Mouse (Mus musculus): ENCODE measurements at regions not wholly inside any gene's neighbourhood (a gene's known extent, or its start where the extent isn't known, plus 50 kb on each side); places are given as distances from the start of the nearest gene placed in this dataset.
"Not testable (repeated sequence)": the region's sequence is repeated elsewhere in the genome, so short reads cannot be mapped to it uniquely, and the experiment has no call there.

- Histone ChIP-seq H3K4me3 (ENCODE audit: low read depth, low read length) (no peak overlapping the region), H3K4me2 (ENCODE audit: low read depth, low read length, severe bottlenecking) (no peak overlapping the region), H3K27ac (ENCODE audit: low read depth, low read length) (no peak overlapping the region), H3K9ac (ENCODE audit: low read length) (no peak overlapping the region), H3K4me1 (replicated peaks; ENCODE audit: control insufficient read depth, insufficient read depth, low read length) (no peaks in the 10 kb centered on the region), H3K27me3 (ENCODE audit: control insufficient read depth, insufficient read depth, low read length) (no peaks in the 10 kb centered on the region), H3K36me3 (ENCODE audit: control insufficient read depth, insufficient read depth, low read length) (no peaks in the 10 kb centered on the region), H3K9me3 (ENCODE audit: control insufficient read depth, low read length) (no peaks in the 10 kb centered on the region)
- no peak for DNase-seq (ENCODE audit: low spot score)
- WGBS: 78% methylated on average over 3 of the region's 3 CpGs
- no peak for ATAC-seq (replicated peaks; ENCODE audit: low FRiP score)
Observed at GRCm38 (mm10) chr4:51868250-51868649, 570.8 kb upstream of the Smc2 start.

GRCm38 (mm10) chr4:51868716-51869115 lies 570.3 kb upstream of the Smc2 start:
- not testable (repeated sequence) for H3K4me1 ChIP-seq (replicated peaks; ENCODE audit: control insufficient read depth, insufficient read depth, low read length); H3K4me2 ChIP-seq (ENCODE audit: low read depth, low read length, severe bottlenecking); ATAC-seq (replicated peaks; ENCODE audit: low FRiP score); H3K4me3 ChIP-seq (ENCODE audit: low read depth, low read length); H3K27me3 ChIP-seq (ENCODE audit: control insufficient read depth, insufficient read depth, low read length); H3K36me3 ChIP-seq (ENCODE audit: control insufficient read depth, insufficient read depth, low read length); DNase-seq (ENCODE audit: low spot score); H3K9ac ChIP-seq (ENCODE audit: low read length); H3K27ac ChIP-seq (ENCODE audit: low read depth, low read length); H3K9me3 ChIP-seq (ENCODE audit: control insufficient read depth, low read length)

- H3K4me1 ChIP-seq (replicated peaks; ENCODE audit: control insufficient read depth, insufficient read depth, low read length): no peaks in the 10 kb centered on the region
- no peaks in the 10 kb centered on the region for H3K9me3 ChIP-seq (ENCODE audit: control insufficient read depth, low read length)
- 86% methylated on average over 4 of the region's 4 CpGs for WGBS
- H3K27me3 ChIP-seq (ENCODE audit: control insufficient read depth, insufficient read depth, low read length): no peaks in the 10 kb centered on the region
- DNase-seq (ENCODE audit: low spot score): no peak
- no peak overlapping the region for H3K4me3 ChIP-seq (ENCODE audit: low read depth, low read length)
- no peaks in the 10 kb centered on the region for H3K36me3 ChIP-seq (ENCODE audit: control insufficient read depth, insufficient read depth, low read length)
- no peak overlapping the region for H3K27ac ChIP-seq (ENCODE audit: low read depth, low read length)
- H3K4me2 ChIP-seq (ENCODE audit: low read depth, low read length, severe bottlenecking): no peak overlapping the region
- no peak for ATAC-seq (replicated peaks; ENCODE audit: low FRiP score)
- no peak overlapping the region for H3K9ac ChIP-seq (ENCODE audit: low read length)
Observed at GRCm38 (mm10) chr4:51885460-51885859, 553.6 kb upstream of the Smc2 start.

- WGBS: 91% methylated on average over 2 of the region's 2 CpGs
Observed at GRCm38 (mm10) chr4:51889280-51889679, 549.8 kb upstream of the Smc2 start.

GRCm38 (mm10) chr4:51928245-51928644 lies 510.8 kb upstream of the Smc2 start:
- no peaks in the 10 kb centered on the region for H3K36me3 ChIP-seq (ENCODE audit: control insufficient read depth, insufficient read depth, low read length)
- H3K9ac ChIP-seq (ENCODE audit: low read length): no peak overlapping the region
- H3K4me1 ChIP-seq (replicated peaks; ENCODE audit: control insufficient read depth, insufficient read depth, low read length): no peaks in the 10 kb centered on the region
- H3K4me2 ChIP-seq (ENCODE audit: low read depth, low read length, severe bottlenecking): no peak overlapping the region
- ATAC-seq (replicated peaks; ENCODE audit: low FRiP score) (no peak), DNase-seq (ENCODE audit: low spot score) (no peak)
- no peaks in the 10 kb centered on the region for H3K9me3 ChIP-seq (ENCODE audit: control insufficient read depth, low read length)
- H3K4me3 ChIP-seq (ENCODE audit: low read depth, low read length): no peak overlapping the region
- no peak overlapping the region for H3K27ac ChIP-seq (ENCODE audit: low read depth, low read length)
- H3K27me3 ChIP-seq (ENCODE audit: control insufficient read depth, insufficient read depth, low read length): no peaks in the 10 kb centered on the region

More at GRCm38 (mm10) chr4:51889280-51889679, 549.8 kb upstream of the Smc2 start:
- ATAC-seq (replicated peaks; ENCODE audit: low FRiP score) (no peak), DNase-seq (ENCODE audit: low spot score) (no peak)
- H3K27ac ChIP-seq (ENCODE audit: low read depth, low read length): no peak overlapping the region
- H3K36me3 ChIP-seq (ENCODE audit: control insufficient read depth, insufficient read depth, low read length): no peaks in the 10 kb centered on the region
- no peaks in the 10 kb centered on the region for H3K9me3 ChIP-seq (ENCODE audit: control insufficient read depth, low read length)
- no peak overlapping the region for H3K9ac ChIP-seq (ENCODE audit: low read length)
- H3K4me1 ChIP-seq (replicated peaks; ENCODE audit: control insufficient read depth, insufficient read depth, low read length): no peaks in the 10 kb centered on the region
- no peak overlapping the region for H3K4me2 ChIP-seq (ENCODE audit: low read depth, low read length, severe bottlenecking)
- no peak overlapping the region for H3K4me3 ChIP-seq (ENCODE audit: low read depth, low read length)
- H3K27me3 ChIP-seq (ENCODE audit: control insufficient read depth, insufficient read depth, low read length): no peaks in the 10 kb centered on the region

GRCm38 (mm10) chr4:51969751-51970150 lies 469.3 kb upstream of the Smc2 start:
- DNase-seq (ENCODE audit: low spot score) (no peak), ATAC-seq (replicated peaks; ENCODE audit: low FRiP score) (no peak)
- Histone ChIP-seq H3K27ac (ENCODE audit: low read depth, low read length) (no peak overlapping the region), H3K4me2 (ENCODE audit: low read depth, low read length, severe bottlenecking) (no peak overlapping the region), H3K36me3 (ENCODE audit: control insufficient read depth, insufficient read depth, low read length) (no peaks in the 10 kb centered on the region), H3K27me3 (ENCODE audit: control insufficient read depth, insufficient read depth, low read length) (no peaks in the 10 kb centered on the region), H3K9me3 (ENCODE audit: control insufficient read depth, low read length) (no peaks in the 10 kb centered on the region), H3K9ac (ENCODE audit: low read length) (no peak overlapping the region), H3K4me3 (ENCODE audit: low read depth, low read length) (no peak overlapping the region), H3K4me1 (replicated peaks; ENCODE audit: control insufficient read depth, insufficient read depth, low read length) (no peaks in the 10 kb centered on the region)
- 91% methylated on average over 10 of the region's 10 CpGs for WGBS

- H3K27me3 ChIP-seq (ENCODE audit: control insufficient read depth, insufficient read depth, low read length): no peaks in the 10 kb centered on the region
- no peaks in the 10 kb centered on the region for H3K9me3 ChIP-seq (ENCODE audit: control insufficient read depth, low read length)
- H3K4me2 ChIP-seq (ENCODE audit: low read depth, low read length, severe bottlenecking): no peak overlapping the region
- H3K4me1 ChIP-seq (replicated peaks; ENCODE audit: control insufficient read depth, insufficient read depth, low read length): no peaks in the 10 kb centered on the region
- no peak for DNase-seq (ENCODE audit: low spot score)
- 79% methylated on average over 8 of the region's 8 CpGs for WGBS
- H3K27ac ChIP-seq (ENCODE audit: low read depth, low read length): no peak overlapping the region
- no peak for ATAC-seq (replicated peaks; ENCODE audit: low FRiP score)
- no peak overlapping the region for H3K9ac ChIP-seq (ENCODE audit: low read length)
- no peaks in the 10 kb centered on the region for H3K36me3 ChIP-seq (ENCODE audit: control insufficient read depth, insufficient read depth, low read length)
- H3K4me3 ChIP-seq (ENCODE audit: low read depth, low read length): no peak overlapping the region
Observed at GRCm38 (mm10) chr4:51978962-51979361, 460.1 kb upstream of the Smc2 start.

GRCm38 (mm10) chr4:51992482-51992881 lies 446.6 kb upstream of the Smc2 start:
- Histone ChIP-seq H3K4me2 (ENCODE audit: low read depth, low read length, severe bottlenecking) (no peak overlapping the region), H3K9me3 (ENCODE audit: control insufficient read depth, low read length) (no peaks in the 10 kb centered on the region), H3K36me3 (ENCODE audit: control insufficient read depth, insufficient read depth, low read length) (no peaks in the 10 kb centered on the region), H3K27ac (ENCODE audit: low read depth, low read length) (no peak overlapping the region), H3K27me3 (ENCODE audit: control insufficient read depth, insufficient read depth, low read length) (no peaks in the 10 kb centered on the region), H3K9ac (ENCODE audit: low read length) (no peak overlapping the region), H3K4me1 (replicated peaks; ENCODE audit: control insufficient read depth, insufficient read depth, low read length) (no peaks in the 10 kb centered on the region), H3K4me3 (ENCODE audit: low read depth, low read length) (no peak overlapping the region)
- ATAC-seq (replicated peaks; ENCODE audit: low FRiP score) (no peak), DNase-seq (ENCODE audit: low spot score) (no peak)
- 82% methylated on average over 2 of the region's 2 CpGs for WGBS

- Histone ChIP-seq H3K36me3 (ENCODE audit: control insufficient read depth, insufficient read depth, low read length) (no peaks in the 10 kb centered on the region), H3K9ac (ENCODE audit: low read length) (no peak overlapping the region), H3K4me3 (ENCODE audit: low read depth, low read length) (no peak overlapping the region), H3K4me1 (replicated peaks; ENCODE audit: control insufficient read depth, insufficient read depth, low read length) (no peaks in the 10 kb centered on the region), H3K4me2 (ENCODE audit: low read depth, low read length, severe bottlenecking) (no peak overlapping the region), H3K9me3 (ENCODE audit: control insufficient read depth, low read length) (no peaks in the 10 kb centered on the region), H3K27ac (ENCODE audit: low read depth, low read length) (no peak overlapping the region), H3K27me3 (ENCODE audit: control insufficient read depth, insufficient read depth, low read length) (no peaks in the 10 kb centered on the region)
- DNase-seq (ENCODE audit: low spot score): no peak
- 87% methylated on average over 11 of the region's 11 CpGs for WGBS
- no peak for ATAC-seq (replicated peaks; ENCODE audit: low FRiP score)
Observed at GRCm38 (mm10) chr4:52036765-52037353, 402.2 kb upstream of the Smc2 start.

Data from forebrain, embryonic 11.5 days (tissue).